Mouse (Mus musculus) heart, adult 2 months (tissue): Measurements from ENCODE around the gene Gtf2f2. TPM values are rescaled to one million over a fixed set of nuclear protein-coding genes. Genes with fewer than 3 reads are reported as not detected.

Experiments
- DNase-seq, 2 experiments: peaks; one replicate each; pipeline ENCODE4 v3.0.0; 2021
- H3K27ac ChIP-seq: fragments of 200-600 bp; 2 replicates; pipeline ENCODE4 v1.8.1; 2022
- H3K27me3 ChIP-seq: fragments of 200-500 bp; 2 replicates; pipeline ENCODE4 v1.6.1; 2012; ENCODE audit warnings: mild to moderate bottlenecking, low read length, inconsistent platforms, mixed read lengths; ENCODE audit not compliant: control insufficient read depth, insufficient read depth
- H3K36me3 ChIP-seq: fragments of 200-500 bp; 2 replicates; pipeline ENCODE4 v1.6.1; 2012; ENCODE audit warnings: low read length, inconsistent platforms; ENCODE audit not compliant: control insufficient read depth, insufficient read depth
- H3K4me1 ChIP-seq: fragments of 200-500 bp; 2 replicates; pipeline ENCODE4 v1.6.1; 2011; ENCODE audit warnings: low read length; ENCODE audit not compliant: control insufficient read depth, insufficient read depth
- H3K4me3 ChIP-seq: fragments of 200-600 bp; 2 replicates; pipeline ENCODE4 v1.8.1; 2022
- H3K79me2 ChIP-seq: fragments of 200-500 bp; replicated peaks from 2 replicates; pipeline ENCODE4 v1.6.1; 2012; ENCODE audit warnings: mild to moderate bottlenecking, inconsistent platforms, low read length, moderate library complexity, mixed read lengths; ENCODE audit not compliant: control insufficient read depth, insufficient read depth
- H3K9ac ChIP-seq: fragments of 200-500 bp; 2 replicates; pipeline ENCODE4 v1.6.1; 2012; ENCODE audit warnings: low read depth, mild to moderate bottlenecking, control low read depth, inconsistent platforms, low read length, mixed read lengths
- CTCF ChIP-seq: fragments of 200-600 bp; IDR thresholded peaks from 2 replicates; pipeline ENCODE4 v1.8.1; 2022; ENCODE audit warnings: antibody characterized with exemption, mild to moderate bottlenecking, moderate library complexity
- EP300 ChIP-seq: fragments of 200-500 bp; IDR thresholded peaks from 2 replicates; pipeline ENCODE4 v1.6.1; 2011; ENCODE audit warnings: low read depth, low read length, control low read depth; ENCODE audit not compliant: insufficient read depth
- POLR2A ChIP-seq: fragments of 200-500 bp; IDR thresholded peaks from 2 replicates; pipeline ENCODE4 v1.6.1; 2011; ENCODE audit warnings: mild to moderate bottlenecking, low read depth, low read length, control low read depth; ENCODE audit not compliant: insufficient read depth
- WGBS: fragments of 180-500 bp; shearing (Covaris S2); methylation state at CpG from one replicate; pipeline ENCODE4 v1.1.7; 2018; 5-methylcytosine and 5-hydroxymethylcytosine counted together
- intact Hi-C: fragments of 180-260 bp; cut with DNase I; formaldehyde crosslinking; loops from one replicate; pipeline ENCODE4 v1.15.1; 2025
- polyA plus RNA-seq: library from polyadenylated mRNA; depleted of rRNA; stranded (reverse); fragments of >200 nt; gene quantifications from 2 replicates; pipeline ENCODE4 v1.2.3, GENCODE M21; 2012
- total RNA-seq, 2 experiments: library from RNA; stranded (reverse); gene quantifications; 2 replicates each; pipeline ENCODE4 v1.2.3; 2021

Gene Gtf2f2
- total and polyA plus RNA-seq, 3 experiments, result 2.6 to 12.3 (median 10.2) TPM

DNA sequence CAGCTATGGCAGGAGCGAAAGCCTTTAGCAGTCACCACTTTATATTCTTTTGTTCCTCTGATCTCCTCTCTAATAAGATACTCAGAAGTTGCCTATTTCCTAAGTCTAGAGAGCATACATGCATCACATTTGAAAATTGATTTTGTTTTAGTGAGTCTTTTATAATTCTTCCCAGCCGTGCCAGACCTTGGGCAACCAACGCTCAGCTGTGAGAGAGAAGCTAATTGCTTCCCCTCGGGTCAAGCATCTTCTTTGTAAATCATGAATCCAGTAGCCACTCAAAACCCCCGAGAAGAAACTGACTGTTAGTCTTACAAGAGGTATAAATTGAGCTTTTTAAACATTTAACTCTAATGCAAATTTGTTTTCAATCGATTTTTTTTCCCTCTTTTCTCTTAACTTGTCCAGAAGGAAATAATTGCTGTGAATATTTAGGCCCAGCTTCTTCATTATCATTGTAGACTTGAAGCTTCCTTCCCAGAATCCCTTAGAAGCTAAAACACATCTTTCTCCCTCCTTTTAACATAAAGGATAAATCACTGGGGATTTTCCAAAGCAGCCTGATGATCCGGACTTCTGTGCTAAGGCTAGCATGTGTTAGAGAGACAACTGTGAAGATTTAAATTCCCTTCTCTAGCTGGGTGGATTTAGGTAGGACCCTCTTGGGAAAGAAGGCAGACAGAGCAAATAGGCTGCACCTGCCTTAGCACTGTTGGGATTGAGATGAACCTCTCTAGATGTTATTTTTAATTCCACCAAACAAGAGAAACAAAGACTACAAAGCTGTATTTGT is 10.5 kb upstream of the Gtf2f2 start:
- Histone ChIP-seq H3K36me3 (no peaks in the 10 kb centered on the region), H3K27me3 (no peaks in the 10 kb centered on the region), H3K79me2 (no peaks in the 10 kb centered on the region), H3K27ac (no peak overlapping the region), H3K4me1 (no peaks in the 10 kb centered on the region), H3K9ac (no peak overlapping the region), H3K4me3 (no peak overlapping the region)
- no peak for DNase-seq
- WGBS, result 72% methylated on average over 7 of the region's 7 CpGs
- intact Hi-C loops, result no loop called here
- no peak for TF ChIP-seq CTCF
- no peak for TF ChIP-seq EP300
- no peak for TF ChIP-seq POLR2A

DNA sequence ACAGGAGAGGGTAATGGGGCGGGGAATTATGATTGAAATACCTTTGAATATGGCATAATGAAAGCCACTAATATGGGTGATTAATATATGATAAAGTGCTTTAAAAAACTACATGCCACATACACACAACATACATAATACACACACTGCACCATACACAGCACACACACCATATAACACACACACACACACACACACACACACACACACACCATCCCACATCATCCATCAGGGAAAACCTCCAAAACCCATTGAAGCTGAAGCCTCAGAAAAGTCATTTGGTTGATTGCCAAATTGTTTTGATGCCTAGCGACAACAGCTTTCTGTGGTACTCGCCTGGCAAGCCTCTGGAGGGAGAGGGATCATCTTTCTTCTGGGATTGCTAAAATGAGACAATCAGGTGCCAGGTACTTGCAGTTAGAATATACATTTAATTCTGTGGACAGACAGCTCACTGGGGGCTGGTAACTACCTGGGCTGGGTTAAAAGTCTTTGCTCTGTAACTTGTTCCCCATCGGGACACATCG is 9.7 kb upstream of the Gtf2f2 start:
- DNase-seq, result no peak
- Histone ChIP-seq H3K27me3 (no peaks in the 10 kb centered on the region), H3K79me2 (no peaks in the 10 kb centered on the region), H3K4me1 (no peaks in the 10 kb centered on the region), H3K27ac (no peak overlapping the region), H3K9ac (no peak overlapping the region), H3K36me3 (no peaks in the 10 kb centered on the region), H3K4me3 (no peak overlapping the region)
- 82% methylated on average over 5 of the region's 5 CpGs for WGBS
- TF ChIP-seq CTCF (no peak), POLR2A (no peak), EP300 (no peak)
- intact Hi-C loops, result no loop called here

- TF ChIP-seq CTCF, result no peak
- no peak for TF ChIP-seq EP300
- 85% methylated on average over 10 of the region's 10 CpGs for WGBS
Observed at GRCm38 (mm10) chr14:76017785-76018490, 7.3 kb upstream of the Gtf2f2 start.

GRCm38 (mm10) chr14:76014331-76014730 is 3.7 kb upstream of the Gtf2f2 start:
- Histone ChIP-seq H3K4me3 (no peak overlapping the region), H3K27ac (no peak overlapping the region), H3K27me3 (no peaks in the 10 kb centered on the region), H3K79me2 (peaks cover 2% of the 10 kb centered on the region; the same call in 1 of the 2 replicates), H3K36me3 (no peaks in the 10 kb centered on the region), H3K9ac (no peak overlapping the region), H3K4me1 (no peaks in the 10 kb centered on the region)
- DNase-seq, result no peak
- WGBS, result 29% methylated on average over 2 of the region's 2 CpGs
- no peak for TF ChIP-seq POLR2A
- TF ChIP-seq CTCF, result no peak
- no peak for TF ChIP-seq EP300
- intact Hi-C loops, result no loop called here

More at GRCm38 (mm10) chr14:76017785-76018490, 7.3 kb upstream of the Gtf2f2 start:
- H3K27ac ChIP-seq, result no peak overlapping the region
- H3K36me3 ChIP-seq, result no peaks in the 10 kb centered on the region
- no peak for DNase-seq
- intact Hi-C loops, result no loop called here
- no peaks in the 10 kb centered on the region for H3K79me2 ChIP-seq
- no peaks in the 10 kb centered on the region for H3K4me1 ChIP-seq
- H3K27me3 ChIP-seq, result no peaks in the 10 kb centered on the region
- no peak overlapping the region for H3K4me3 ChIP-seq
- H3K9ac ChIP-seq, result no peak overlapping the region

GRCm38 (mm10) chr14:76011062-76011457 is 395 bp upstream of the Gtf2f2 start:
- H3K79me2 ChIP-seq, result peaks cover 2% of the 10 kb centered on the region; the same call in 1 of the 2 replicates
- no peak for TF ChIP-seq CTCF
- intact Hi-C loops, result no loop called here
- H3K27ac ChIP-seq, result no peak overlapping the region
- no peaks in the 10 kb centered on the region for H3K36me3 ChIP-seq
- no peak for DNase-seq
- H3K9ac ChIP-seq, result no peak overlapping the region
- H3K4me3 ChIP-seq, result peak overlapping the region; percentile 75
- WGBS, result 28% methylated on average over 7 of the region's 7 CpGs
- no peaks in the 10 kb centered on the region for H3K4me1 ChIP-seq
- H3K27me3 ChIP-seq, result no peaks in the 10 kb centered on the region

DNA sequence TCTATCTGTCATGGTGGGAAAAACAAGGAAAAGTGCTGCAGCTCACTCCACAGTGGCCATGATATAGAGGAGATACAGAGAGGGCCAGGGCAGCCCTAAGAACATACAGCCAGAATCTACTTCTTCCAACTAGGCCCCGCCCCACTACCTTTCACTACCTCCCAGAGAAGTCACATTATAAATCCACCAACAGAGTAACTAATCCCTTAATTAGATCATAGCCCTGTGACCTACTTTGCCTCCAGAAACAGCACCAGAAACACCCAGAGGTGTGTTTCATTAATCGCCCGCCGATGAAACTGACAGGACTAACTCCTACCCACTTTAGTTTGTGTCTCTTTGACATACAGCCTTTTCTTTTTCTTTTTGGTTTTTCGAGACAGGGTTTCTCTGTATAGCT is 1.5 kb downstream of the Gtf2f2 start:
- DNase-seq, result no peak
- H3K4me3 ChIP-seq, result no peak overlapping the region
- H3K4me1 ChIP-seq, result no peaks in the 10 kb centered on the region
- 84% methylated on average over 5 of the region's 5 CpGs for WGBS
- no peak overlapping the region for H3K27ac ChIP-seq
- no peaks in the 10 kb centered on the region for H3K36me3 ChIP-seq
- H3K79me2 ChIP-seq, result peaks cover 3% of the 10 kb centered on the region
- no peaks in the 10 kb centered on the region for H3K27me3 ChIP-seq
- intact Hi-C loops, result no loop called here
- TF ChIP-seq EP300 (no peak), CTCF (no peak), POLR2A (no peak)
- H3K9ac ChIP-seq, result no peak overlapping the region
